Mouse (Mus musculus): ENCODE data around the gene Chst5. TPM values are rescaled to one million over a fixed set of nuclear protein-coding genes. Genes with fewer than 3 reads are reported as not detected.
"Not testable (repeated sequence)": the region's sequence is repeated elsewhere in the genome, so short reads cannot be mapped to it uniquely, and the experiment has no call there.

The Chst5 gene
- polyA plus RNA-seq, 1 experiment from 2014 or later: 1.3 TPM

- Histone ChIP-seq H3K4me1 (ENCODE audit: control insufficient read depth, insufficient read depth, low read length) (no peaks in the 10 kb centered on the region), H3K27ac (ENCODE audit: low read length) (no peak overlapping the region), H3K4me2 (ENCODE audit: low read depth, low read length) (no peak overlapping the region), H3K36me3 (ENCODE audit: control insufficient read depth, insufficient read depth, low read length) (0 out of 2 replicates have a peak, but pooled peaks cover 3% of the 10 kb centered on the region), H3K4me3 (replicated peaks; ENCODE audit: low read length) (no peak overlapping the region), H3K9me3 (replicated peaks; ENCODE audit: control insufficient read depth, low read length) (no peaks in the 10 kb centered on the region), H3K9ac (ENCODE audit: low read length) (no peak overlapping the region), H3K27me3 (ENCODE audit: control insufficient read depth, insufficient read depth, low read length) (no peaks in the 10 kb centered on the region)
- no peak for ATAC-seq (ENCODE audit: insufficient read depth, low FRiP score)
- WGBS: 79% methylated on average over 6 of the region's 6 CpGs
Measured at GRCm38 (mm10) chr8:111865857-111866256, 44.4 kb downstream of the Chst5 start.

GRCm38 (mm10) chr8:111865130-111865852, 45.0 kb downstream of the Chst5 start:
- Histone ChIP-seq H3K9ac (ENCODE audit: low read length) (no peak overlapping the region), H3K36me3 (ENCODE audit: control insufficient read depth, insufficient read depth, low read length) (0 out of 2 replicates have a peak, but pooled peaks cover 3% of the 10 kb centered on the region), H3K4me1 (ENCODE audit: control insufficient read depth, insufficient read depth, low read length) (no peaks in the 10 kb centered on the region), H3K4me2 (ENCODE audit: low read depth, low read length) (no peak overlapping the region), H3K4me3 (replicated peaks; ENCODE audit: low read length) (no peak overlapping the region), H3K27me3 (ENCODE audit: control insufficient read depth, insufficient read depth, low read length) (no peaks in the 10 kb centered on the region), H3K9me3 (replicated peaks; ENCODE audit: control insufficient read depth, low read length) (no peaks in the 10 kb centered on the region), H3K27ac (ENCODE audit: low read length) (no peak overlapping the region)
- 75% methylated on average over 8 of the region's 8 CpGs for WGBS
- no peak; the same call in 1 of the 2 replicates for ATAC-seq (ENCODE audit: insufficient read depth, low FRiP score)

- no peaks in the 10 kb centered on the region for H3K9me3 ChIP-seq (replicated peaks; ENCODE audit: control insufficient read depth, low read length)
- no peaks in the 10 kb centered on the region for H3K27me3 ChIP-seq (ENCODE audit: control insufficient read depth, insufficient read depth, low read length)
- 0 out of 2 replicates have a peak, but pooled peaks cover 3% of the 10 kb centered on the region for H3K36me3 ChIP-seq (ENCODE audit: control insufficient read depth, insufficient read depth, low read length)
- H3K4me3 ChIP-seq (replicated peaks; ENCODE audit: low read length): no peak overlapping the region
- 70% methylated on average over 8 of the region's 8 CpGs for WGBS
- ATAC-seq (ENCODE audit: insufficient read depth, low FRiP score): no peak
- H3K4me1 ChIP-seq (ENCODE audit: control insufficient read depth, insufficient read depth, low read length): no peaks in the 10 kb centered on the region
- no peak overlapping the region for H3K4me2 ChIP-seq (ENCODE audit: low read depth, low read length)
- peak overlapping the region; percentile 13; the same call in 1 of the 2 replicates for H3K27ac ChIP-seq (ENCODE audit: low read length)
- no peak overlapping the region for H3K9ac ChIP-seq (ENCODE audit: low read length)
Measured at GRCm38 (mm10) chr8:111864648-111865047, 45.6 kb downstream of the Chst5 start.

- no peak overlapping the region for H3K9ac ChIP-seq (ENCODE audit: low read length)
- no peaks in the 10 kb centered on the region for H3K27me3 ChIP-seq (ENCODE audit: control insufficient read depth, insufficient read depth, low read length)
- no peak overlapping the region for H3K4me3 ChIP-seq (replicated peaks; ENCODE audit: low read length)
- peak overlapping the region; percentile 2; the same call in 1 of the 2 replicates for H3K27ac ChIP-seq (ENCODE audit: low read length)
- no peaks in the 10 kb centered on the region for H3K9me3 ChIP-seq (replicated peaks; ENCODE audit: control insufficient read depth, low read length)
- H3K4me1 ChIP-seq (ENCODE audit: control insufficient read depth, insufficient read depth, low read length): no peaks in the 10 kb centered on the region
- H3K36me3 ChIP-seq (ENCODE audit: control insufficient read depth, insufficient read depth, low read length): 0 out of 2 replicates have a peak, but pooled peaks cover 3% of the 10 kb centered on the region
- ATAC-seq (ENCODE audit: insufficient read depth, low FRiP score): no peak
- no peak overlapping the region for H3K4me2 ChIP-seq (ENCODE audit: low read depth, low read length)
- 78% methylated on average over 4 of the region's 4 CpGs for WGBS
Measured at GRCm38 (mm10) chr8:111863280-111863679, 47.0 kb downstream of the Chst5 start.

- no peak overlapping the region for H3K4me3 ChIP-seq (replicated peaks; ENCODE audit: low read length)
- WGBS: 88% methylated on average over 12 of the region's 12 CpGs
- H3K9ac ChIP-seq (ENCODE audit: low read length): no peak overlapping the region
- no peaks in the 10 kb centered on the region for H3K36me3 ChIP-seq (ENCODE audit: control insufficient read depth, insufficient read depth, low read length)
- ATAC-seq (ENCODE audit: insufficient read depth, low FRiP score): no peak
- no peak overlapping the region for H3K27ac ChIP-seq (ENCODE audit: low read length)
- H3K9me3 ChIP-seq (replicated peaks; ENCODE audit: control insufficient read depth, low read length): no peaks in the 10 kb centered on the region
- no peak overlapping the region for H3K4me2 ChIP-seq (ENCODE audit: low read depth, low read length)
- no peaks in the 10 kb centered on the region for H3K27me3 ChIP-seq (ENCODE audit: control insufficient read depth, insufficient read depth, low read length)
- H3K4me1 ChIP-seq (ENCODE audit: control insufficient read depth, insufficient read depth, low read length): peaks cover 7% of the 10 kb centered on the region
Measured at GRCm38 (mm10) chr8:111855977-111856376, 54.3 kb downstream of the Chst5 start.

- no peaks in the 10 kb centered on the region for H3K36me3 ChIP-seq (ENCODE audit: control insufficient read depth, insufficient read depth, low read length)
- under 1% methylated on average over 53 of the region's 53 CpGs for WGBS
- ATAC-seq (ENCODE audit: insufficient read depth, low FRiP score): peak; percentile 100
- H3K27me3 ChIP-seq (ENCODE audit: control insufficient read depth, insufficient read depth, low read length): no peaks in the 10 kb centered on the region
- peak within 1 kb of the TSS; percentile 95 for H3K4me2 ChIP-seq (ENCODE audit: low read depth, low read length)
- peak within 1 kb of the TSS; percentile 73 for H3K4me3 ChIP-seq (replicated peaks; ENCODE audit: low read length)
- peak within 1 kb of the TSS; percentile 50 for H3K27ac ChIP-seq (ENCODE audit: low read length)
- peaks cover 7% of the 10 kb centered on the region for H3K4me1 ChIP-seq (ENCODE audit: control insufficient read depth, insufficient read depth, low read length)
- no peaks in the 10 kb centered on the region for H3K9me3 ChIP-seq (replicated peaks; ENCODE audit: control insufficient read depth, low read length)
- peak within 1 kb of the TSS; percentile 80 for H3K9ac ChIP-seq (ENCODE audit: low read length)
Measured at GRCm38 (mm10) chr8:111853861-111854501, 56.3 kb downstream of the Chst5 start, which contains the start of gene Cfdp1. Cfdp1 (minus strand) TSS chr8:111854291.

- H3K27ac ChIP-seq (ENCODE audit: low read length): peak overlapping the region; percentile 50; the same call in 1 of the 2 replicates
- peak overlapping the region; percentile 80 for H3K9ac ChIP-seq (ENCODE audit: low read length)
- H3K4me2 ChIP-seq (ENCODE audit: low read depth, low read length): peak overlapping the region; percentile 95
- H3K9me3 ChIP-seq (replicated peaks; ENCODE audit: control insufficient read depth, low read length); H3K4me1 ChIP-seq (ENCODE audit: control insufficient read depth, insufficient read depth, low read length); H3K27me3 ChIP-seq (ENCODE audit: control insufficient read depth, insufficient read depth, low read length); H3K36me3 ChIP-seq (ENCODE audit: control insufficient read depth, insufficient read depth, low read length); ATAC-seq (ENCODE audit: insufficient read depth, low FRiP score): not testable (repeated sequence)
- 52% methylated on average over 12 of the region's 12 CpGs for WGBS
- H3K4me3 ChIP-seq (replicated peaks; ENCODE audit: low read length): peak overlapping the region; percentile 73
Measured at GRCm38 (mm10) chr8:111853219-111853618, 57.0 kb downstream of the Chst5 start.

- Histone ChIP-seq H3K4me1 (ENCODE audit: control insufficient read depth, insufficient read depth, low read length) (0 out of 2 replicates have a peak, but pooled peaks cover 2% of the 10 kb centered on the region), H3K27ac (ENCODE audit: low read length) (no peak overlapping the region), H3K9me3 (replicated peaks; ENCODE audit: control insufficient read depth, low read length) (no peaks in the 10 kb centered on the region), H3K4me2 (ENCODE audit: low read depth, low read length) (no peak overlapping the region), H3K4me3 (replicated peaks; ENCODE audit: low read length) (no peak overlapping the region), H3K9ac (ENCODE audit: low read length) (no peak overlapping the region), H3K27me3 (ENCODE audit: control insufficient read depth, insufficient read depth, low read length) (no peaks in the 10 kb centered on the region), H3K36me3 (ENCODE audit: control insufficient read depth, insufficient read depth, low read length) (peaks cover 2% of the 10 kb centered on the region; the same call in 1 of the 2 replicates)
- no peak for ATAC-seq (ENCODE audit: insufficient read depth, low FRiP score)
- WGBS: 91% methylated on average over 6 of the region's 6 CpGs
Measured at GRCm38 (mm10) chr8:111846746-111847145, 63.5 kb downstream of the Chst5 start.

Data from stomach, embryonic 16.5 days (tissue).